Mouse (Mus musculus): ENCODE data around the gene Ccdc122. TPM values are rescaled to one million over a fixed set of nuclear protein-coding genes. Genes with fewer than 3 reads are reported as not detected.
"Not testable (repeated sequence)": the region's sequence is repeated elsewhere in the genome, so short reads cannot be mapped to it uniquely, and the experiment has no call there.

The Ccdc122 gene
- 0.81 and 1.7 TPM in 2 replicates for polyA plus RNA-seq (2014; fragmentation: Nextera tagmentation; extraction: Ambion mirVana)

DNA sequence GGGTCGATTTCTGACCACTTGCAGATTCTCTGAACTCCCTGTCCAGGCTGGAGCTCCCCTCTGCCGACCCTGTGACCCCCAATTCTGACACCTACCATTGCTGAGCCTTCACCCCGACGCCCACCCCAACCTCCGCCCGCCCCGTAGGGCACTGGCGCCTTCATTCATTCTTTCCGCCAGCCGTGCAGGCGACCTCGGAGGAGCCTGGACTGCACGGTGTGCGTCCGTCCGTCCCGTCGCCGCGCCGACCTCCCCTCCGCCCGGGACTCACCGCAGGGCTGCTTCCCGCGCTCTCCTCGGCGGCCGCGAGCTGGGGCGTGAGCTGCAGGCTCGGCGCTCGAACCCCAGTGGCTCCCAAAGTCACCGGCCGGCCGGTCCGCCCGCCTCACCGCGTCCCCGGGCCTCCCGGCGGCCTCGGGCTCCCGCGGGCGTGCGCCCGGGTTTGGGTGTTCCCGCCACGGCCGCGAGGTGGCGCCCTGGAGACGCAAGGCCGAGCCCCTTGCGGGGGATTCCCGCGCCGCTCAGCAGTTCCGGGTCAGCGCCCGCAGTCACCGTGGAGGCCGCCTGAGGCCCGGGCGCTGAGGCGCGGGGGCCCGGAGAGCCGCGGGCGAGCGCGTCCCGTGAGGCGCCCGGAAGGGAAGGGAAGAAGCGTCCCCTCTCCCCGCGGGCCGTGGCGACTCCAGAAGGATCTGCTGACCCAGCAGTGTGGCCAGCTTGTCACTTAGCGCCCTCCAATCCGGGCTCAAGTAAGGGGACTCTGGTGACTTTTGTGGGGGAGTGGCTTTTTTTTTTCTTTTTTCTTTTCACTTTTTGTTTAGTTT lies at the start of gene Ccdc122, which contains the start of gene Lacc1:
Gene Ccdc122 (plus strand): TSS at position 547 of the 821 bp plus-strand sequence.
Gene Lacc1 (minus strand): TSS at position 679 of the 821 bp plus-strand sequence.
- peak within 1 kb of the TSS; percentile 52 for H3K4me3 ChIP-seq (ENCODE audit: low read depth, low read length)
- H3K27me3 ChIP-seq (ENCODE audit: control insufficient read depth, insufficient read depth, low read length), result no peaks in the 10 kb centered on the region
- ATAC-seq (replicated peaks; ENCODE audit: low FRiP score), result peak; percentile 85
- no peaks in the 10 kb centered on the region for H3K4me1 ChIP-seq (replicated peaks; ENCODE audit: control insufficient read depth, insufficient read depth, low read length)
- peak within 1 kb of the TSS; percentile 63 for H3K9ac ChIP-seq (ENCODE audit: low read length)
- no peak within 1 kb of the TSS for H3K27ac ChIP-seq (ENCODE audit: low read depth, low read length)
- WGBS, result under 1% methylated on average over 80 of the region's 86 CpGs
- no peaks in the 10 kb centered on the region for H3K9me3 ChIP-seq (ENCODE audit: control insufficient read depth, low read length)
- DNase-seq (ENCODE audit: low spot score), result peak; percentile 90
- no peaks in the 10 kb centered on the region for H3K36me3 ChIP-seq (ENCODE audit: control insufficient read depth, insufficient read depth, low read length)
- peak within 1 kb of the TSS; percentile 66 for H3K4me2 ChIP-seq (ENCODE audit: low read depth, low read length, severe bottlenecking)

DNA sequence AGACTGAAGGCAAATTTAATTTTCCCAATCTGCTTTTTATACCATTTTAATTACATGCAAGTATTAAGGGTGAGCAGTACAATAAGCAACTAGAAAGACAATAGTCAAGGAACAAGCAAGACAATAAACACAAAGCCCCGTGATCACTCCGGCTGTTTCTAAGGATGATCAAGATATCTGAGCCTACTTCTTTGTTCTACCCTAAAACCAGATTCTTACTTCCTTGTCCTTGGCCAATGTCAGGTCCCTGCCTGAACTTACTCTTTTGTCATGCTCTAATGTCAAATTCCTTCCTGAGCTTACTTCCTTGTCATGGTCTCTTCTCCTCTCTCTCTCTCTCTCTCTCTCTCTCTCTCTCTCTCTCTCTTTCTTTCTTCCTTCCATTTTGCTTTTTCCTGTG lies 46.2 kb upstream of the Ccdc122 start:
- H3K4me1 ChIP-seq (replicated peaks; ENCODE audit: control insufficient read depth, insufficient read depth, low read length); H3K4me3 ChIP-seq (ENCODE audit: low read depth, low read length); H3K27me3 ChIP-seq (ENCODE audit: control insufficient read depth, insufficient read depth, low read length); H3K9ac ChIP-seq (ENCODE audit: low read length); H3K4me2 ChIP-seq (ENCODE audit: low read depth, low read length, severe bottlenecking); ATAC-seq (replicated peaks; ENCODE audit: low FRiP score); DNase-seq (ENCODE audit: low spot score); H3K36me3 ChIP-seq (ENCODE audit: control insufficient read depth, insufficient read depth, low read length); H3K27ac ChIP-seq (ENCODE audit: low read depth, low read length); H3K9me3 ChIP-seq (ENCODE audit: control insufficient read depth, low read length): not testable (repeated sequence)
- WGBS, result 92% methylated on average over 2 of the region's 2 CpGs

DNA sequence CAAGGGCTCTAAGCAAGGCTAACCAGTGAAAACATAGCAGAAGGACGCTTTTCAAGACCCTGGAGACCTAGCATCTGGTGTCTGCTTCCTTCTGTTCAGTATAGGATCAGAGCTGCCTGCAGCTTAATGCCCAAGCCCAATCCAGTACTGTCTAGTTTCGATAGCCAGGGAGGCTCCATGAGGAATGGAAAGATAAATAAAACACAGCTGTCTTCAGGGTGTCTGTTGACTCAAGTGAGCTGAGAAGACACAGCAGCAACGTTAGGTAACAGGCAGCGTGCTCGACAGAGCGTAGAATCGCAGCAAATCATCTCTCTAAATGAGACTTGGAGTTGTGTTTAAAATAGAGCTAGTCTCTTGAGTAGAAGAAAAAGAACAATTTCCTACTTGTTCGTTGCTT lies 31.8 kb upstream of the Ccdc122 start:
- WGBS, result 79% methylated on average over 8 of the region's 8 CpGs
- no peaks in the 10 kb centered on the region for H3K27me3 ChIP-seq (ENCODE audit: control insufficient read depth, insufficient read depth, low read length)
- no peak overlapping the region for H3K4me2 ChIP-seq (ENCODE audit: low read depth, low read length, severe bottlenecking)
- no peak for ATAC-seq (replicated peaks; ENCODE audit: low FRiP score)
- no peak overlapping the region for H3K9ac ChIP-seq (ENCODE audit: low read length)
- no peaks in the 10 kb centered on the region for H3K36me3 ChIP-seq (ENCODE audit: control insufficient read depth, insufficient read depth, low read length)
- H3K4me1 ChIP-seq (replicated peaks; ENCODE audit: control insufficient read depth, insufficient read depth, low read length), result no peaks in the 10 kb centered on the region
- no peaks in the 10 kb centered on the region for H3K9me3 ChIP-seq (ENCODE audit: control insufficient read depth, low read length)
- no peak overlapping the region for H3K4me3 ChIP-seq (ENCODE audit: low read depth, low read length)
- no peak overlapping the region for H3K27ac ChIP-seq (ENCODE audit: low read depth, low read length)
- no peak for DNase-seq (ENCODE audit: low spot score)

DNA sequence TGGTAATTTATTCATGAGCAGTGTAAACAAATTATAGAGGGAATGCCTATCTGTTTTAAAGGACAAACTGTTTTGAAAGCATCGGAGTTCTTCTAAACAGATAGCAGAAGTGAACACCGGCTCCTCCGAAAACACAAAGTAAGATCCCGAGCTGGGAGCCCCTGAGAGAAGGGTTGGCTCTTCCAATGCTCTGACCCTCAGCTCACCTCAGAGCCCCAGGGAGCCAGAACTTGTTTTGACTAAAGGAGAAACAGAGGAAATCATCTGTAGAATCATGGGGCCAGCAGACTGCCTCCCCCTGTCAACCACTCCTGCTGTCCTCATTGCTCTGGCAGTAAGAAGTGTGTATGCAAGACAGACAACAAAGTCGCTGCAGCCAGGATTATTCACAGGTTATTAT lies 31.0 kb upstream of the Ccdc122 start:
- Histone ChIP-seq H3K4me1 (replicated peaks; ENCODE audit: control insufficient read depth, insufficient read depth, low read length) (no peaks in the 10 kb centered on the region), H3K27ac (ENCODE audit: low read depth, low read length) (no peak overlapping the region), H3K27me3 (ENCODE audit: control insufficient read depth, insufficient read depth, low read length) (no peaks in the 10 kb centered on the region), H3K9me3 (ENCODE audit: control insufficient read depth, low read length) (no peaks in the 10 kb centered on the region), H3K9ac (ENCODE audit: low read length) (no peak overlapping the region), H3K4me3 (ENCODE audit: low read depth, low read length) (no peak overlapping the region), H3K36me3 (ENCODE audit: control insufficient read depth, insufficient read depth, low read length) (no peaks in the 10 kb centered on the region), H3K4me2 (ENCODE audit: low read depth, low read length, severe bottlenecking) (no peak overlapping the region)
- WGBS, result 74% methylated on average over 5 of the region's 5 CpGs
- DNase-seq (ENCODE audit: low spot score) (no peak), ATAC-seq (replicated peaks; ENCODE audit: low FRiP score) (no peak)

DNA sequence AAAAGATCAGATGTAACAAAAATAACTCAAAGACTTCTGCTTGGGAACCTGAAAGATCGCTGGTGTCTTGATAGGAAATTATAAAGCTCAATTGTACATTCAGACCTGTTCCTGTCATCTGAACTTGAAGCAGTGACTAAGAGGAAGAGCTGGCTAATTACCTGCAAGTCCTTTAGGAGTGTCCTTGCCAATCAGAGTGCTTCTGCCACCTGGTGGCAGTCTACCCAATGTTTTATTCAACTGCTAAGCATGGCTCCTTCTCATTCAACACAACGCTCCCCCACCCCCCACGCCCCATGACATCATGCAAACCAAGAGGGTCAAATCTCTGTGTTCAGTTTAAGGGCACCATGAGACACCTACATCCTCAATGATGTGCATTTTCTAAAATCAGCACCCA lies 28.3 kb upstream of the Ccdc122 start:
- peak; percentile 80 for DNase-seq (ENCODE audit: low spot score)
- H3K36me3 ChIP-seq (ENCODE audit: control insufficient read depth, insufficient read depth, low read length), result no peaks in the 10 kb centered on the region
- no peaks in the 10 kb centered on the region for H3K27me3 ChIP-seq (ENCODE audit: control insufficient read depth, insufficient read depth, low read length)
- no peak overlapping the region for H3K27ac ChIP-seq (ENCODE audit: low read depth, low read length)
- H3K4me2 ChIP-seq (ENCODE audit: low read depth, low read length, severe bottlenecking), result no peak overlapping the region
- H3K9me3 ChIP-seq (ENCODE audit: control insufficient read depth, low read length), result no peaks in the 10 kb centered on the region
- no peaks in the 10 kb centered on the region for H3K4me1 ChIP-seq (replicated peaks; ENCODE audit: control insufficient read depth, insufficient read depth, low read length)
- no peak overlapping the region for H3K4me3 ChIP-seq (ENCODE audit: low read depth, low read length)
- H3K9ac ChIP-seq (ENCODE audit: low read length), result no peak overlapping the region
- no peak for ATAC-seq (replicated peaks; ENCODE audit: low FRiP score)
- WGBS, result 20% methylated on average over 3 of the region's 3 CpGs

DNA sequence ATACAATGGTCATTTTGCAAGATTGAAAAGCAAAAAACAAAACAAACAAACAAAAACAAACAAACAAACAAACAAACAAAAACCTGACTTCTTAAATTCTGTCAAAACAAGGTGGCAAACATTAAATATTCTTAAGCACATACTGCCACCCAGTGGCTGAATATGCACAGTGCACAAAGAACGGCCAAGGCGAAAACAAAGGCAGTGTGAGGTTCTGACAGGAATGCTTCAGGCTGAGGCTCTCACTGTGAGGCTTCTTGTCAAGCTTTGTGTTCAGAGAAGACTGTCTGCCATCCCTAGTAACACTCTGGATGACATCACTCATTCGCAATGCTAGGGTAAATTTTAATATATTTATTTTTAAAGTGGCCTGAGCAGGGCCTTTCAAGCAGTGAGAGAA lies 24.8 kb upstream of the Ccdc122 start:
- DNase-seq (ENCODE audit: low spot score), result peak; percentile 78
- WGBS, result 4% methylated on average over 3 of the region's 3 CpGs
- Histone ChIP-seq H3K4me1 (replicated peaks; ENCODE audit: control insufficient read depth, insufficient read depth, low read length) (no peaks in the 10 kb centered on the region), H3K4me3 (ENCODE audit: low read depth, low read length) (no peak overlapping the region), H3K36me3 (ENCODE audit: control insufficient read depth, insufficient read depth, low read length) (no peaks in the 10 kb centered on the region), H3K27me3 (ENCODE audit: control insufficient read depth, insufficient read depth, low read length) (no peaks in the 10 kb centered on the region), H3K4me2 (ENCODE audit: low read depth, low read length, severe bottlenecking) (no peak overlapping the region), H3K27ac (ENCODE audit: low read depth, low read length) (no peak overlapping the region), H3K9ac (ENCODE audit: low read length) (no peak overlapping the region), H3K9me3 (ENCODE audit: control insufficient read depth, low read length) (no peaks in the 10 kb centered on the region)
- ATAC-seq (replicated peaks; ENCODE audit: low FRiP score), result peak; percentile 63; the same call in 1 of the 2 replicates

DNA sequence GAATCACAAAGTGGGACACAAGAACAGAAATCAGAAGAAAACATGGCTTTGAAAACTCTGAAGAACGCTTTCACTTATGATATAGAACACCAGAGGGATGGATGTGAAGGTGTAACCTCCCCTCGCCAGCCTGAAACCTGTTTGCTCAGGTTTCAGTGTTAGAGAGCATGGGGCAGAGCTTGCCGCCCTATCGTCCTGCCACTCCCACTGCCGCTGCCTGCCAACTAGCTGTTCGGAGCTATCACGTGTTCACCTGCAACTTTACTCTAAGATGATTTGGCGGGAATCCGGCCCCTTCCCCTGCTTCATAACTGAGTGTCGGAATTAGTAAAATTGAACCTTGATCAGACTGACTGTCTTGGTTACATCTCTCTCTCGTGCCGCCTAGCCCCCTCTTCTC lies 19.8 kb upstream of the Ccdc122 start:
- not testable (repeated sequence) for H3K27ac ChIP-seq (ENCODE audit: low read depth, low read length); H3K9me3 ChIP-seq (ENCODE audit: control insufficient read depth, low read length); H3K4me1 ChIP-seq (replicated peaks; ENCODE audit: control insufficient read depth, insufficient read depth, low read length); H3K4me2 ChIP-seq (ENCODE audit: low read depth, low read length, severe bottlenecking); H3K36me3 ChIP-seq (ENCODE audit: control insufficient read depth, insufficient read depth, low read length); H3K4me3 ChIP-seq (ENCODE audit: low read depth, low read length); H3K9ac ChIP-seq (ENCODE audit: low read length); ATAC-seq (replicated peaks; ENCODE audit: low FRiP score); H3K27me3 ChIP-seq (ENCODE audit: control insufficient read depth, insufficient read depth, low read length); DNase-seq (ENCODE audit: low spot score)
- WGBS, result 61% methylated on average over 12 of the region's 12 CpGs

DNA sequence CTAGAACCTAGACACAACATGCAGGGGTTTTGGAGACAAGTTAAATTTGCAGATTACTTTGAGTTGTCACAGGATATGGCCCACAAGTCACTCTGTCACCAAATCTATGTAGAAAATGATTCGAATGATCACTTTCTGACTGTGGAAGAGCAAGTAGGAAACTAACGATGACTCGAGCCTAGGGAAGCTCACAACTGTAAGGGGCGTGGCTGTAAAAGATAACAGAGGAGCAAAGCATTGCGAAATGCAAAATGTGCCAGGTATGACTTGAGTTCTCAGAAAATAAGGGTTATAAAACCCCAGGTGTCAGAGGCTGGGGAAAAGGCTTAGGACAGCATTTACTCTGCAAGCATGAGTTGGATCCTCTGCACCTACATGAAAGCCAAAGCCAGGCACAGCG lies 19.4 kb upstream of the Ccdc122 start:
- H3K4me1 ChIP-seq (replicated peaks; ENCODE audit: control insufficient read depth, insufficient read depth, low read length), result no peaks in the 10 kb centered on the region
- no peaks in the 10 kb centered on the region for H3K27me3 ChIP-seq (ENCODE audit: control insufficient read depth, insufficient read depth, low read length)
- no peak overlapping the region for H3K9ac ChIP-seq (ENCODE audit: low read length)
- no peaks in the 10 kb centered on the region for H3K9me3 ChIP-seq (ENCODE audit: control insufficient read depth, low read length)
- no peak overlapping the region for H3K4me2 ChIP-seq (ENCODE audit: low read depth, low read length, severe bottlenecking)
- no peak for DNase-seq (ENCODE audit: low spot score)
- H3K36me3 ChIP-seq (ENCODE audit: control insufficient read depth, insufficient read depth, low read length), result no peaks in the 10 kb centered on the region
- no peak for ATAC-seq (replicated peaks; ENCODE audit: low FRiP score)
- no peak overlapping the region for H3K27ac ChIP-seq (ENCODE audit: low read depth, low read length)
- WGBS, result 87% methylated on average over 6 of the region's 6 CpGs
- no peak overlapping the region for H3K4me3 ChIP-seq (ENCODE audit: low read depth, low read length)

DNA sequence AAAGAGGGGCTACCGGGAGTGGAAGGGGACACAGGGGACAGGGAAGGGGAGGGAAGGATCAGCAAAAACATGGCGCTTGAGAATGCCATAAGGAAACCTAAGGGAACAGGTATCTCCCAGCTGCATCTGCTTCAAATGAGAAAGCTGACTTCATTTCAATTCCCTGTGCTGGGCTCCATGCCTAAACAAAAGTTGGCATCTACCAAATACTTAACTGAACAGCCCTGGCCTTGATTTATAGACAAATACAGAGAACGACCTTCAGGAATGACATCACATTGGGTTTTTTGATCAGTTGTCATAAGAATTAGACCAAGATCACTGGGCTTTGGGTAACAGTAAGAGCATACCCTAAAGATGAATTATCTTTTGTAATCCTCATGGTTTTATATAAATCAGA lies 12.1 kb upstream of the Ccdc122 start:
- no peak for DNase-seq (ENCODE audit: low spot score)
- H3K9me3 ChIP-seq (ENCODE audit: control insufficient read depth, low read length), result no peaks in the 10 kb centered on the region
- H3K9ac ChIP-seq (ENCODE audit: low read length), result no peak overlapping the region
- WGBS, result 89% methylated on average over 3 of the region's 3 CpGs
- no peak overlapping the region for H3K4me2 ChIP-seq (ENCODE audit: low read depth, low read length, severe bottlenecking)
- no peaks in the 10 kb centered on the region for H3K36me3 ChIP-seq (ENCODE audit: control insufficient read depth, insufficient read depth, low read length)
- ATAC-seq (replicated peaks; ENCODE audit: low FRiP score), result no peak
- H3K27me3 ChIP-seq (ENCODE audit: control insufficient read depth, insufficient read depth, low read length), result no peaks in the 10 kb centered on the region
- H3K4me3 ChIP-seq (ENCODE audit: low read depth, low read length), result no peak overlapping the region
- no peak overlapping the region for H3K27ac ChIP-seq (ENCODE audit: low read depth, low read length)
- no peaks in the 10 kb centered on the region for H3K4me1 ChIP-seq (replicated peaks; ENCODE audit: control insufficient read depth, insufficient read depth, low read length)

Data from forebrain, embryonic 11.5 days (tissue).